Mouse (Mus musculus): ENCODE measurements around the gene Mfng. TPM values are rescaled to one million over a fixed set of nuclear protein-coding genes. Genes with fewer than 3 reads are reported as not detected.

Gene Mfng
- total and polyA plus RNA-seq, 3 experiments = 35.2 to 63.7 (median 52.5) TPM

DNA sequence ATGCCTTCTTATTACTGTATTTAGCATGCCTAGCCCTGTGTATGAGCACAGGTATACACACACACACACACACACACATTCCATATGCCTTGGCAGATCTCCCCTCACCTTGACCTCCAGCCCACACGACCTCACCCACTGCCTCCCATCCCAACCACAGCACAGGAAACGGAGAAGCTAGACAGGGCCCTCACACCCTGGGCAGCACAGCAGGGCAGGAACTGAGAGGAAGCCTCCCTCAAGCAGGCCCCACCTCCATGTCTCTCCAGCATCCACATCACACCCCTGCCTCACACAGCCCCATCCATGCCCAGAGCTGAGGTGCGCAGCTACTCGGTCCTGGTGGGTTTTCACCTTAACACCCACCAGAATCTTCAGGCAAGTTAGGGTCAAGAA, 909 bp downstream of the Mfng start:
- Histone ChIP-seq H3K79me2 (replicated peaks; ENCODE audit: control insufficient read depth, extremely low read depth, insufficient read depth, poor library complexity, severe bottlenecking) (peaks cover 11% of the 10 kb centered on the region), H3K27ac (ENCODE audit: insufficient read depth, low read depth) (peak overlapping the region; percentile 58), H3K9ac (ENCODE audit: insufficient read depth, low read depth) (peak overlapping the region; percentile 71), H3K4me3 (replicated peaks in 1 of 3; ENCODE audit: low read depth in 2 of 3, low read length in 2 of 3, poor library complexity in 1 of 3) (peak overlapping the region; percentile 74 to 84 (median 82)), H3K27me3 (replicated peaks) (no peaks in the 10 kb centered on the region), H3K36me3 (replicated peaks in 1 of 2; ENCODE audit: control insufficient read depth in 1 of 2, insufficient read depth in 1 of 2, low read length in 1 of 2) (peaks cover 5 to 37% of the 10 kb centered on the region in 2 experiments), H3K4me1 (ENCODE audit: control insufficient read depth in 1 of 2, insufficient read depth in 2 of 2) (peaks cover 11 to 40% of the 10 kb centered on the region in 2 experiments), H3K9me3 (replicated peaks; ENCODE audit: low read length) (peaks cover 13% of the 10 kb centered on the region), H3K4me2 (ENCODE audit: insufficient read depth, low read depth, poor library complexity, severe bottlenecking) (peak overlapping the region; percentile 90)
- DNase-seq (ENCODE audit: extremely low read depth) = peak; percentile 57
- in situ Hi-C loops (cut with MboI; ENCODE audit: low pct_ligation_motif_present, low pct_unique_long_range_greater_than_20kb, low sequenced_read_pairs) = no loop called here
- TF ChIP-seq CHD1 (IDR thresholded peaks at IDR 0.05; ENCODE audit: low read depth, low read length) (no peak), EP300 (IDR thresholded peaks at IDR 0.05; ENCODE audit: low read length) (0 out of 2 replicates have a peak, but pooled peaks have one; percentile 9), IRF4 (IDR thresholded peaks at IDR 0.05; ENCODE audit: low read depth, low read length) (peak; percentile 45; the same call in 1 of the 2 replicates), RAD21 (IDR thresholded peaks at IDR 0.05; ENCODE audit: low read depth, low read length) (no peak), SIN3A (IDR thresholded peaks at IDR 0.05; ENCODE audit: low read length) (no peak), E2F4 (IDR thresholded peaks at IDR 0.05; ENCODE audit: insufficient replicate concordance, low read depth, low read length) (no peak), HCFC1 (IDR thresholded peaks at IDR 0.05; ENCODE audit: low read depth, low read length) (peak; percentile 27; the same call in 1 of the 2 replicates), JUND (conservative IDR thresholded peaks at IDR 0.05; ENCODE audit: low read depth, low read length) (no peak), TCF12 (IDR thresholded peaks at IDR 0.05; ENCODE audit: low read depth, low read length) (peak; percentile 48; the same call in 1 of the 2 replicates), ZKSCAN1 (IDR thresholded peaks at IDR 0.05; ENCODE audit: borderline replicate concordance, low read depth, low read length) (no peak), ZNF384 (IDR thresholded peaks at IDR 0.05; ENCODE audit: low read depth, low read length) (no peak), CHD2 (IDR thresholded peaks at IDR 0.05; ENCODE audit: low read length) (no peak), POLR2A (IDR thresholded peaks at IDR 0.05; ENCODE audit: low read depth, low read length) (peak; percentile 45; the same call in 1 of the 2 replicates), GABPA (IDR thresholded peaks at IDR 0.05; ENCODE audit: insufficient replicate concordance, low read depth, low read length) (no peak), MXI1 (IDR thresholded peaks at IDR 0.05; ENCODE audit: low read depth, low read length) (peak; percentile 66), ZMIZ1 (IDR thresholded peaks at IDR 0.05; ENCODE audit: low read depth, low read length) (no peak), ETS1 (conservative IDR thresholded peaks at IDR 0.05; ENCODE audit: low read depth, low read length) (no peak), MAZ (IDR thresholded peaks at IDR 0.05; ENCODE audit: low read depth, low read length) (no peak), UBTF (IDR thresholded peaks at IDR 0.05; ENCODE audit: low read depth, low read length) (no peak), NELFE (IDR thresholded peaks at IDR 0.05; ENCODE audit: low read depth, low read length) (peak; percentile 23; the same call in 1 of the 2 replicates), NRF1 (IDR thresholded peaks at IDR 0.05; ENCODE audit: low read depth, low read length) (peak; percentile 51)
- dilution Hi-C loops (cut with MboI; ENCODE audit: extremely low pct_ligation_motif_present, extremely low pct_unique_long_range_greater_than_20kb, low sequenced_read_pairs) = no loop called here

Data from CH12.LX (cell line).